Mouse (Mus musculus) ES-E14 (cell line): ENCODE measurements around the gene Pcyt1a. TPM values are rescaled to one million over a fixed set of nuclear protein-coding genes. Genes with fewer than 3 reads are reported as not detected.

ENCODE experiments used
- DNase-seq: peaks from one replicate; pipeline ENCODE4 v3.0.0-alpha.2; 2013; ENCODE audit warnings: low read depth, low spot score
- H3K27ac ChIP-seq: 2 replicates; pipeline ENCODE4 v1.5.1; 2012; ENCODE audit warnings: low read depth, mild to moderate bottlenecking, low read length, moderate library complexity, mixed read lengths; ENCODE audit not compliant: poor library complexity, insufficient read depth, severe bottlenecking
- H3K36me3 ChIP-seq: 2 replicates; pipeline ENCODE4 v1.6.1; 2012; ENCODE audit warnings: mild to moderate bottlenecking, low read length, moderate library complexity, mixed read lengths; ENCODE audit not compliant: control insufficient read depth, poor library complexity, insufficient read depth, severe bottlenecking
- H3K4me1 ChIP-seq, 2 experiments: fragments of 150-350 bp in 1 of 2; sonication (generic) in 1 of 2; 2 replicates each; pipeline ENCODE4 v1.6.1; 2012; ENCODE audit warnings: low read length in 2 of 2, mild to moderate bottlenecking in 1 of 2, mixed read lengths in 1 of 2; ENCODE audit not compliant: control insufficient read depth in 2 of 2, insufficient read depth in 2 of 2, poor library complexity in 1 of 2
- H3K4me3 ChIP-seq, 2 experiments: fragments of 150-350 bp in 1 of 2; sonication (generic) in 1 of 2; 2 replicates each; pipeline ENCODE4 v1.5.1; 2012; ENCODE audit warnings: low read length in 2 of 2, low read depth in 1 of 2, mild to moderate bottlenecking in 1 of 2, mixed read lengths in 1 of 2; ENCODE audit not compliant: insufficient read depth in 1 of 2, poor library complexity in 1 of 2, severe bottlenecking in 1 of 2
- H3K9ac ChIP-seq: 2 replicates; pipeline ENCODE4 v1.6.1; 2012; ENCODE audit warnings: low read depth, mild to moderate bottlenecking, low read length, mixed read lengths; ENCODE audit not compliant: poor library complexity, insufficient read depth, severe bottlenecking
- H3K9me3 ChIP-seq: fragments of 150-350 bp; sonication (generic); 2 replicates; pipeline ENCODE4 v1.6.1; 2012; ENCODE audit warnings: low read depth, mild to moderate bottlenecking, low read length; ENCODE audit not compliant: control insufficient read depth, insufficient read depth
- CHD2 ChIP-seq: IDR thresholded peaks from 2 replicates; pipeline ENCODE4 v1.6.1; 2014; ENCODE audit warnings: mild to moderate bottlenecking, low read depth, low read length, inconsistent platforms
- HCFC1 ChIP-seq: IDR thresholded peaks from 2 replicates; pipeline ENCODE4 v1.6.1; 2012; ENCODE audit warnings: low read length, inconsistent platforms, borderline replicate concordance; ENCODE audit not compliant: insufficient read depth
- MAFK ChIP-seq: IDR thresholded peaks from 2 replicates; pipeline ENCODE4 v1.6.1; 2014; ENCODE audit warnings: mild to moderate bottlenecking, low read depth, low read length, inconsistent platforms; ENCODE audit not compliant: insufficient read depth
- ZC3H11A ChIP-seq: IDR thresholded peaks from 2 replicates; pipeline ENCODE4 v1.6.1; 2012; ENCODE audit warnings: low read depth, mild to moderate bottlenecking, inconsistent platforms, low read length, borderline replicate concordance
- ZNF384 ChIP-seq: IDR thresholded peaks from 2 replicates; pipeline ENCODE4 v1.6.1; 2012; ENCODE audit warnings: low read depth, low read length, inconsistent platforms
- in situ Hi-C, 2 experiments: fragments of 600-800 bp; cut with MboI; formaldehyde crosslinking; loops; one replicate each; pipeline ENCODE4 v1.15.1; 2025; ENCODE audit warnings: low sequenced_read_pairs in 2 of 2, inconsistent platforms in 1 of 2; ENCODE audit not compliant: unreplicated experiment in 2 of 2
- total RNA-seq: library from RNA; depleted of rRNA; stranded (reverse); fragments of 300-350 nt; gene quantifications from 2 replicates; pipeline ENCODE4 v1.2.3, GENCODE M21; 2012

The Pcyt1a gene
- total RNA-seq, 1 experiment = 18.2 TPM

DNA sequence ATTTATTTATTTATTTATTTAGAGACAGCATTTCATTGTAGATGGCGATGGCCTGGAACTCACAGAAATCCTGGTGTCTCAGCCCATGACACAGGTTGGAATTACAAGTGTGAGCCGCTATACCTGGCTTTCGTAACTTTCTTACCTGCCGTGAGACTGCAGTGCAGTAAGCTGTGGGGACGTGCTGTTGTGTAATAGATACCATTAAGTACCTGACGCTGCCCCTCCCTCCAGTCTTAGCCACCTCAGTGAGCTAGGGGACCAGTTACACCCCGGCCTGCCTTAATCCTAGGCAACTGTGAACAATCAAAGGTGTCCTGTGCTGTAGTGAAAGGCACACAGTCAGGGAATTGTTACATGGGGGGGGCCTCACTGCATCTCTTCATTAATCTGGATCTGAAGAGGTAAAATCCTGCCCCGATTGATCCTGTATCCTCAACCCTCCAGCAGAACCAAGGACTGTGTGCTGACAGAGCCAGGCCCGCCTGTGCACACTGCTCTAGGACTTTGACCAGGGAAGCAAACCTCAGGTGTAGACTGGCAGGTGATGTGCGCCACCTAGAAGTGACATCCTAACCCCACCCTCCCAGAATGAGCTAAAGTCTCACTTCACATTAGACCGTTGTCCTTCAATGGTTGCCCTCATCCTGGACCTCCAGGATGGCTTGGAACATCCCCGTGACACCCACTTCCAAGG is 87.2 kb downstream of the Pcyt1a start:
- Histone ChIP-seq H3K9ac (no peak overlapping the region), H3K36me3 (no peaks in the 10 kb centered on the region), H3K27ac (no peak overlapping the region), H3K4me3 (no peak overlapping the region), H3K9me3 (no peaks in the 10 kb centered on the region), H3K4me1 (peaks cover 0 to 6% of the 10 kb centered on the region in 2 experiments; a peak in 1 of 4 replicates)
- DNase-seq = no peak
- TF ChIP-seq ZC3H11A = no peak
- no peak for TF ChIP-seq HCFC1
- TF ChIP-seq MAFK = no peak
- TF ChIP-seq ZNF384 = no peak
- TF ChIP-seq CHD2 = no peak
- in situ Hi-C loops = loop anchor here in 1 of 2 experiments (10.0 kb wide), 1 partner anchor 87 kb away; the partner anchor contains the start of gene Tfrc

DNA sequence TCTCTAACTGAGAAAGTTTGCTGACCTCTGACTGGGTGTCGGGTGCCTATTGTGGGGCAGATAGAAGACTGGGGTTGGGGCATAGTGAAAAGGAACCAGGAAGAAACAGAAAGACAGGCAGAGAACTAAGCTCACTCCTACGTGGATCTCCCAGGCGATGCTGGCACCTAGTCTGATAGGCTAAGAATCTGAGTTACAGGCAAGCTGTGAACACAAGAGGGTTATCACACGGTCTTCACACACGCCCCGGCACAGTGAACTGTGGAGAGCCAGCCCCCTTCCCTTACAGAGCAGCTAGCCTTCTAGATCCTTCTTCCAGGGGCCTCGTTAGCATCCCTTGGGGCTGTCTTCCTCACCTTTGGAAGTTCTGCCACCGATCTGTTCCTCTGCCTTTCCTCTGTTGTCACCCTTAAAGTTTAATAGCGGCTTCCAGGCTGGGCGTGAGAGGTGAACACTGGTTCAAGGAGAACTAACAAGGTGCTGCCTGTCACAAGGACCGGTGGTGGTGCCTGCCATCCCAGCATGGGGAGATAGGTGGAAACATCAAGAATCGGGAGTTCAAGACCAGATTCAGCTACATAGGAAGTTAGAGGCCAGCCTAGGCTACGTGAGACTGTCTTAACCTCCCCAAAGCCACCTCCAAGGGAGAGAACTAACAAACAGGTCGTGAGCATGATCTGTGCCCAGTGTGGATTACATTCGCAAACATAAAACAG is 89.1 kb downstream of the Pcyt1a start:
- in situ Hi-C loops = loop anchor here in 1 of 2 experiments (10.0 kb wide), 1 partner anchor 85 kb away; the partner anchor contains the start of gene Tfrc
- H3K27ac ChIP-seq = no peak overlapping the region

DNA sequence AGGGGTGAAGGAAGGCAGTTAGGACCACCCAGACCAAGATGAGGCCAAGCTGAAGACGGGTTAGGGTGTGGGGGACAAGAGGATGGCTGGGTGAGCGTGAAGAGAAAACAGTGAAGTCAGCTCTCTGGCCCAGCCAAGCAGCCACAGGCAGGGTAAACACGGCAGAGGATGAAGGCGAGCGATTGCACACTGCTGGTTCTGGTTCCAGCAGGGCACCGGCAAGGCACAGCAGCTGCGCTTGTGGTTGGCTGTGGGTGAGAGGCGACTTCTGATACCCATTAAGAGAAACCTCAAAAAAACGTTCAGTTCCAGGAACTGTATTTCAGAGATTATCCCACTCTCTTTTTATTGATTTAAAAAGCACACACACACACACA is 89.6 kb downstream of the Pcyt1a start:
- TF ChIP-seq MAFK = no peak
- no peak for TF ChIP-seq HCFC1
- TF ChIP-seq CHD2 = no peak
- TF ChIP-seq ZC3H11A = no peak
- no peak for TF ChIP-seq ZNF384
- Histone ChIP-seq H3K9me3 (no peaks in the 10 kb centered on the region), H3K27ac (no peak overlapping the region), H3K9ac (no peak overlapping the region), H3K4me1 (peaks cover 0 to 4% of the 10 kb centered on the region in 2 experiments; a peak in 1 of 4 replicates), H3K36me3 (no peaks in the 10 kb centered on the region), H3K4me3 (no peak overlapping the region)
- in situ Hi-C loops = no loop called here
- no peak for DNase-seq

More for the DNA sequence above, 89.1 kb downstream of the Pcyt1a start:
- H3K36me3 ChIP-seq = no peaks in the 10 kb centered on the region
- H3K4me1 ChIP-seq = peaks cover 0 to 4% of the 10 kb centered on the region in 2 experiments; a peak in 1 of 4 replicates
- H3K4me3 ChIP-seq = no peak overlapping the region
- no peaks in the 10 kb centered on the region for H3K9me3 ChIP-seq
- no peak for TF ChIP-seq ZNF384
- TF ChIP-seq MAFK = no peak
- TF ChIP-seq CHD2 = no peak
- no peak for TF ChIP-seq HCFC1
- TF ChIP-seq ZC3H11A = no peak
- no peak overlapping the region for H3K9ac ChIP-seq
- no peak for DNase-seq

GRCm38 (mm10) chr16:32522578-32523194 is 92.0 kb downstream of the Pcyt1a start:
- DNase-seq = no peak
- Histone ChIP-seq H3K9me3 (no peaks in the 10 kb centered on the region), H3K9ac (no peak overlapping the region), H3K4me3 (no peak overlapping the region), H3K27ac (no peak overlapping the region), H3K36me3 (no peaks in the 10 kb centered on the region), H3K4me1 (peaks cover 0 to 2% of the 10 kb centered on the region in 2 experiments; a peak in 1 of 4 replicates)
- TF ChIP-seq MAFK (no peak), CHD2 (no peak), HCFC1 (no peak), ZNF384 (no peak), ZC3H11A (no peak)
- in situ Hi-C loops = no loop called here
